8 mouse cellular contexts compared by ENCODE assay signal in the genomic region with DNA sequence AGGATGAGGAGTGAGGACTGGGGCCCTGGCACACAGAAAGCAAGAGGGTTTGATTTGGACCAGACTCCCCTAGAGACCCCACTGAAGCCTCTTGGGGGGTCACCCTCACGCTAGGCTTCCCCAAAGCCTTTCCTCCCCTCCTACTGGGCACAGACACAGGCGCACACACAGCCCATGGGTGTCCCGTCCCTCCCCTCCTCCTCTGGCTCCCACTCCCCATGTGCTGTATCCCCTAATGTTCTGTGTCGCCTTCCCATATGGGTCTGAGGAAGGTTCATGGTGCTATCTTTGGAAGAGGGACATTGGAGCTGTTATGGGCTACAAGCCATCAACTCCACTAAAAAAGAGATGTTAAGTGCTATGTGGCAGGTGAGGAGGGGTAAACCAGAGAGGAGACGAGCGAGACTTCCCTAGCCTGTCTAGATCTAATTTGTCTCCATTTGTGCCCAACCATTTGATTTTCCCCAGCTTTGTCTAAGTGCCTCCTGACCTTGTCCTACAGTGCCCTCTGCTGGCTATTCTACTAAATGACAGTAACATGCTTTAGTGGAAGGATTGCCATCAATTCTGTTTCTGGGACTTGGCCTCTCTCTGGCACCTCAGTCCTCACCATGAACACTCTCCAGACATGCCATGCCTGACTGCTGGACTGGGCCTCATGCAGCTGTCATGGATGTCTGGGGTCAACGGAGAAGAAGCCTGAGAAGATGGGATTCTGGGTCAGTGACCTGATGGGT. TPM values are rescaled to one million over a fixed set of nuclear protein-coding genes. Genes with fewer than 3 reads are reported as not detected.
DNase-seq lines count a peak whose midpoint lies in the region; ATAC-seq and TF ChIP-seq lines count a peak whose summit lies in the region.

No protein-coding gene starts in this region.

- H3K27ac ChIP-seq in CH12.LX (ENCODE audit: insufficient read depth, low read depth), result no peak overlapping the region
- H3K27ac ChIP-seq in embryonic facial prominence, embryonic 14.5 days (replicated peaks; ENCODE audit: low read depth, low read length), result no peak overlapping the region
- H3K27ac ChIP-seq in layer of hippocampus, adult 2 months, result no peak overlapping the region
- H3K27ac ChIP-seq in neural tube, embryonic 14.5 days (ENCODE audit: low read depth, low read length), result no peak overlapping the region

- DNase-seq in CH12.LX (ENCODE audit: extremely low read depth), result peak; percentile 87
- peak; percentile 17 for DNase-seq in adrenal gland, postnatal 25 days
- peak; percentile 87 for DNase-seq in embryonic facial prominence, embryonic 14.5 days (ENCODE audit: low spot score)
- peak; percentile 60 to 68 for DNase-seq in heart, postnatal 36 days
- peak; percentile 85 to 86 for DNase-seq in layer of hippocampus, adult 2 months (ENCODE audit: low spot score in 2 of 2)
- peak; percentile 28 to 68 for DNase-seq in lung, adult 18-20 months
- DNase-seq in thymus, postnatal 10 days (ENCODE audit: low spot score in 2 of 2), result peak; percentile 34 to 87

- TF ChIP-seq POLR2A in CH12.LX (IDR thresholded peaks at IDR 0.05; ENCODE audit: low read depth, low read length), result no peak

- peak; percentile 84 for ATAC-seq in embryonic facial prominence, embryonic 14.5 days (ENCODE audit: low read depth)
- ATAC-seq in neural tube, embryonic 14.5 days (ENCODE audit: low read depth), result peak; percentile 92

- H3K79me2 ChIP-seq in CH12.LX (replicated peaks; ENCODE audit: control insufficient read depth, extremely low read depth, insufficient read depth, poor library complexity, severe bottlenecking), result no peaks in the 10 kb centered on the region

- no peak overlapping the region for H3K9ac ChIP-seq in CH12.LX (ENCODE audit: insufficient read depth, low read depth)
- H3K9ac ChIP-seq in embryonic facial prominence, embryonic 14.5 days (ENCODE audit: low read depth, low read length), result peak overlapping the region; percentile 14; the same call in 1 of the 2 replicates
- no peak overlapping the region for H3K9ac ChIP-seq in neural tube, embryonic 14.5 days (replicated peaks; ENCODE audit: low read depth, low read length)

- peaks cover 26 to 53% of the 10 kb centered on the region in 2 experiments for H3K4me1 ChIP-seq in CH12.LX (ENCODE audit: control insufficient read depth in 1 of 2, insufficient read depth in 2 of 2)
- H3K4me1 ChIP-seq in embryonic facial prominence, embryonic 14.5 days (ENCODE audit: control insufficient read depth, insufficient read depth, low read length), result no peaks in the 10 kb centered on the region
- H3K4me1 ChIP-seq in neural tube, embryonic 14.5 days (ENCODE audit: control insufficient read depth, insufficient read depth, low read length), result no peaks in the 10 kb centered on the region

- H3K27me3 ChIP-seq in CH12.LX (replicated peaks), result no peaks in the 10 kb centered on the region
- no peaks in the 10 kb centered on the region for H3K27me3 ChIP-seq in embryonic facial prominence, embryonic 14.5 days (replicated peaks; ENCODE audit: control insufficient read depth, insufficient read depth, low read length)
- H3K27me3 ChIP-seq in neural tube, embryonic 14.5 days (ENCODE audit: control insufficient read depth, insufficient read depth, low read length), result no peaks in the 10 kb centered on the region

- peak; percentile 89 to 96 for TF ChIP-seq CTCF in CH12.LX (conservative IDR thresholded peaks at IDR 0.05 in 1 of 2, IDR thresholded peaks at IDR 0.05 in 1 of 2; ENCODE audit: low read depth in 2 of 2, low read length in 2 of 2)
- peak; percentile 94 for TF ChIP-seq CTCF in layer of hippocampus, adult 2 months (conservative IDR thresholded peaks at IDR 0.05)

- no peak for TF ChIP-seq EP300 in CH12.LX (IDR thresholded peaks at IDR 0.05; ENCODE audit: low read length)

- dilution Hi-C loops in CH12.LX (cut with MboI; ENCODE audit: extremely low pct_ligation_motif_present, extremely low pct_unique_long_range_greater_than_20kb, low sequenced_read_pairs), result no loop called here

- H3K9me3 ChIP-seq in CH12.LX (replicated peaks; ENCODE audit: low read length), result no peaks in the 10 kb centered on the region
- no peaks in the 10 kb centered on the region for H3K9me3 ChIP-seq in embryonic facial prominence, embryonic 14.5 days (ENCODE audit: control insufficient read depth, low read length)
- no peaks in the 10 kb centered on the region for H3K9me3 ChIP-seq in neural tube, embryonic 14.5 days (ENCODE audit: control insufficient read depth, low read length)

- in situ Hi-C loops in CH12.LX (cut with MboI; ENCODE audit: low pct_ligation_motif_present, low pct_unique_long_range_greater_than_20kb, low sequenced_read_pairs), result loop anchor here (5.0 to 25.0 kb wide), 3 partner anchors 81 to 571 kb away; a partner anchor contains a TSS

- TF ChIP-seq RAD21 in CH12.LX (IDR thresholded peaks at IDR 0.05; ENCODE audit: low read depth, low read length), result peak; percentile 99

- H3K4me2 ChIP-seq in CH12.LX (ENCODE audit: insufficient read depth, low read depth, poor library complexity, severe bottlenecking), result no peak overlapping the region
- no peak overlapping the region for H3K4me2 ChIP-seq in embryonic facial prominence, embryonic 14.5 days (ENCODE audit: low read depth, low read length)
- no peak overlapping the region for H3K4me2 ChIP-seq in neural tube, embryonic 14.5 days (ENCODE audit: low read depth, low read length)

- whole genome bisulfite sequencing in embryonic facial prominence, embryonic 14.5 days, result 28% methylated on average over 7 of the region's 7 CpGs
- WGBS in neural tube, embryonic 14.5 days, result 39% methylated on average over 7 of the region's 7 CpGs

- no peak overlapping the region for H3K4me3 ChIP-seq in CH12.LX (replicated peaks in 1 of 3; ENCODE audit: low read depth in 2 of 3, low read length in 2 of 3, poor library complexity in 1 of 3)
- no peak overlapping the region for H3K4me3 ChIP-seq in embryonic facial prominence, embryonic 14.5 days (ENCODE audit: low read depth, low read length)
- H3K4me3 ChIP-seq in layer of hippocampus, adult 2 months, result no peak overlapping the region
- H3K4me3 ChIP-seq in neural tube, embryonic 14.5 days (ENCODE audit: low read depth, low read length), result no peak overlapping the region

- intact Hi-C loops in heart, postnatal 36 days (cut with DNase I), result loop anchor here (1.0 to 5.0 kb wide), 4 partner anchors 84 to 310 kb away; no protein-coding TSS in a partner anchor

- H3K36me3 ChIP-seq in CH12.LX (replicated peaks in 1 of 2; ENCODE audit: control insufficient read depth in 1 of 2, insufficient read depth in 1 of 2, low read length in 1 of 2), result no peaks in the 10 kb centered on the region
- H3K36me3 ChIP-seq in embryonic facial prominence, embryonic 14.5 days (ENCODE audit: control insufficient read depth, insufficient read depth, low read length), result no peaks in the 10 kb centered on the region
- H3K36me3 ChIP-seq in neural tube, embryonic 14.5 days (ENCODE audit: control insufficient read depth, insufficient read depth, low read length), result no peaks in the 10 kb centered on the region

TF ChIP-seq in CH12.LX, 34 proteins besides CTCF, POLR2A, EP300 and RAD21:
- no peak for TF ChIP-seq KAT2A (IDR thresholded peaks at IDR 0.05; ENCODE audit: insufficient replicate concordance, low read length)
- TF ChIP-seq SMC3 (IDR thresholded peaks at IDR 0.05; ENCODE audit: low read depth, low read length), result peak; percentile 98
- TF ChIP-seq BHLHE40 (IDR thresholded peaks at IDR 0.05; ENCODE audit: low read depth, low read length), result 0 out of 2 replicates have a peak, but pooled peaks have one; percentile 21
- TF ChIP-seq SIN3A (IDR thresholded peaks at IDR 0.05; ENCODE audit: low read length), result peak; percentile 50; the same call in 1 of the 2 replicates
- TF ChIP-seq UBTF (IDR thresholded peaks at IDR 0.05; ENCODE audit: low read depth, low read length), result no peak
- peak; percentile 42; the same call in 1 of the 2 replicates for TF ChIP-seq MEF2A (IDR thresholded peaks at IDR 0.05; ENCODE audit: borderline replicate concordance, low read depth, low read length)
- TF ChIP-seq MYC (IDR thresholded peaks at IDR 0.05; ENCODE audit: low read depth, low read length), result 0 out of 2 replicates have a peak, but pooled peaks have one; percentile 45
- TF ChIP-seq USF1 (IDR thresholded peaks at IDR 0.05; ENCODE audit: low read depth, low read length), result no peak
- TF ChIP-seq ZC3H11A (IDR thresholded peaks at IDR 0.05; ENCODE audit: low read depth, low read length), result peak; percentile 95
- TF ChIP-seq IRF4 (IDR thresholded peaks at IDR 0.05; ENCODE audit: low read depth, low read length), result peak; percentile 47
- TF ChIP-seq NELFE (IDR thresholded peaks at IDR 0.05; ENCODE audit: low read depth, low read length), result peak; percentile 30; the same call in 1 of the 2 replicates
- TF ChIP-seq POLR2AphosphoS2 (IDR thresholded peaks at IDR 0.05; ENCODE audit: low read depth, low read length), result no peak
- no peak for TF ChIP-seq TBP (conservative IDR thresholded peaks at IDR 0.05; ENCODE audit: low read depth, low read length)
- TF ChIP-seq JUND (conservative IDR thresholded peaks at IDR 0.05; ENCODE audit: low read depth, low read length), result peak; percentile 37; the same call in 1 of the 2 replicates

RNA-seq across cellular contexts. Expression of a gene that starts 38.4 kb away (rescaled TPM):
- total RNA-seq in CH12.LX (2012; rRNA removed) (13.3 and 15.0 TPM in 2 replicates), CH12.LX (2014; rRNA removed) (22.6 and 23.6 TPM in 2 replicates)
- polyA plus RNA-seq in CH12.LX (2012; ENCODE audit: insufficient read length, low read depth), result 30.5 and 35.6 TPM in 2 replicates
- 5.1 and 6.0 TPM in 2 replicates for total RNA-seq in adrenal gland, postnatal 25 days (2021)
- polyA plus RNA-seq in embryonic facial prominence, embryonic 14.5 days (2014; fragmentation: Nextera tagmentation; extraction: Ambion mirVana), result 47.6 and 53.0 TPM in 2 replicates
- under 1 TPM; 0.73 to 0.86 TPM for total RNA-seq in heart, postnatal 36 days (2021)
- under 1 TPM; 0.44 to 0.64 TPM for total RNA-seq in layer of hippocampus, adult 2 months (2021)
- polyA plus RNA-seq in neural tube, embryonic 14.5 days (2014; fragmentation: Nextera tagmentation; extraction: Ambion mirVana), result 4.8 and 9.0 TPM in 2 replicates

RNA-seq across cellular contexts. Expression of a gene that starts 51.1 kb away (rescaled TPM):
- total RNA-seq in CH12.LX (2012; rRNA removed) (0.04 TPM in 1 of 2 replicates, not detected in the other), CH12.LX (2014; rRNA removed) (0.17 TPM in 1 of 2 replicates, not detected in the other)
- polyA plus RNA-seq in CH12.LX (2012; ENCODE audit: insufficient read length, low read depth), result 0.13 TPM in 1 of 2 replicates, not detected in the other
- not detected in 2 replicates for total RNA-seq in adrenal gland, postnatal 25 days (2021)
- polyA plus RNA-seq in embryonic facial prominence, embryonic 14.5 days (2014; fragmentation: Nextera tagmentation; extraction: Ambion mirVana), result 0.21 TPM in 1 of 2 replicates, not detected in the other
- total RNA-seq in heart, postnatal 36 days (2021), result not detected
- under 1 TPM; 0.59 to 0.61 TPM for total RNA-seq in layer of hippocampus, adult 2 months (2021)
- polyA plus RNA-seq in neural tube, embryonic 14.5 days (2014; fragmentation: Nextera tagmentation; extraction: Ambion mirVana), result 0.46 and 0.75 TPM in 2 replicates

Comparison
In these comparisons a context has a peak if more than half of its experiments do, and no peak if none do; other contexts are left out.
1. DNase-seq: peak in every context shown above with its lines; median percentile 87 in CH12.LX; 87 in embryonic facial prominence, embryonic 14.5 days; 86 in layer of hippocampus, adult 2 months; 64 in heart, postnatal 36 days; 60 in thymus, postnatal 10 days; 48 in lung, adult 18-20 months; 17 in adrenal gland, postnatal 25 days.